Mouse (Mus musculus) c-Kit-positive CD71-positive TER-119-positive erythroid progenitor cells, embryonic 14.5 days (primary cell): ENCODE measurements around the gene Stx3.

Source experiments
- DNase-seq: peaks from one replicate; pipeline ENCODE4 v3.0.0-alpha.2; 2013; ENCODE audit warnings: low spot score

Gene Stx3

DNA sequence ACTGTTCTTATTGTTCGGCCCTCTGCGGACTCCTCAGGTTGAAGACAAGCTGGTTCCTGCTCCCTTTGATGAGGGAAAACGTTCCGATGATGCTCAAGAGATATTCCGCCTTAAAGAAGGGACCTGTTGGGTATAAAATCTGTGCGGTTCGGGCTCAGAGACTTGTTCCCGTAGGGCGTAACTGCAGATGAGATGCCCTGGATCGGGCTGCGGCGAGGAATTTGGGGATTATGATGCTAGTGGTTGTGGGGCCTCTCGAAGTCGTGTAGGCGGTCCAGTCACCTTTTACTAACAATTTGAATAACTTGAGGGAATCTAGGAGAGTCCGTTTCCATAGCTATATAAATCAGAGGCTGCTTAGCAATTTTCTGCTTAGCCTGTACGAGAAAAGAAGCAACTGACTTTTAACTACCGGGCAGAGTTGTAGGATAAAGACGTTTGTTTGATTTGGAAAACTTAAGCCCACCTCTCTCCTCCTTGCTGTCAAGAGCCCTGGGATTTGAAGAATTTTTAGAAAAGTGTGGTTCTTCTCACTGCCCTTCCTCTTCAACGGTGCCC, at the start of gene Stx3:
Gene Stx3 (minus strand): TSS at position 261 of the 558 bp plus-strand sequence.
- no peak for DNase-seq

DNA sequence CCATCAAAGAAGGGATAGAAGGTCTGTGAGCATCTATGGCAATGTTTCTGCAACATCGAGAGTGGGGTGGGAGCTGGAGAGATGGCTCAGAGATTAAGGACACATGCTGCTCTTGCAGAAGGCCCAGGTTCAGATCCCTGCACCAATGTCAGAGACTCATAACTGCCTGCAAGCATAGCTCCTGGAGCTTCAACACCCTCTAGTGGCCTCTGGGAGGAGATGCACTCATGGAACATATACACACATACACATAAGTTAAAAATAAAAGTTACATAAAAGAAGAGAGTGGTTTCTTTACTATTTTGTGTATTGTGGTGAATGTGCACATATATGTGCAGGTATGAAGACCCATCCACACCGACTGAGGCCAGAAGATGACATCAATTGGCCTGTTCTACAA, 48.6 kb upstream of the Stx3 start:
- DNase-seq: no peak

DNA sequence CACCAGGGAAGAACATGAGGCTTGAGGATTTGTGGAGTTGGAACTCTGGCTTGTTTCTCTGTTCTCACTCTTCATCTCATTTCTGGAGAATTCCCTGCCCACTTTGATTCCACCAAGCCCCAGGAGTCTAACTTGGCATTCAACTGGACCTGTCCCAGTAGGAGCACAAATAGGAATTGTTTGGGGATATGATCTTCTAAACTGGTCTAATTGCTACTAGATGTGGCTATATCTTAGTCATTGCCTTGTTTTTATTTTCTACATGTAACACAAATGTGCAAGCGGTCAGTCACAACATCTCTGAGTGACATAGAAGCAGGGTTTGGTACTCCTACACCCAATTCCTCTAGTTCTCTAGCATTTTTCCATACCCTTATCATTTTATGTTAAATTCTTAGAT, 41.8 kb upstream of the Stx3 start, which contains the start of gene Olfr1418:
Gene Olfr1418 (minus strand): TSS at position 101 of the 400 bp plus-strand sequence.
- DNase-seq: no peak

DNA sequence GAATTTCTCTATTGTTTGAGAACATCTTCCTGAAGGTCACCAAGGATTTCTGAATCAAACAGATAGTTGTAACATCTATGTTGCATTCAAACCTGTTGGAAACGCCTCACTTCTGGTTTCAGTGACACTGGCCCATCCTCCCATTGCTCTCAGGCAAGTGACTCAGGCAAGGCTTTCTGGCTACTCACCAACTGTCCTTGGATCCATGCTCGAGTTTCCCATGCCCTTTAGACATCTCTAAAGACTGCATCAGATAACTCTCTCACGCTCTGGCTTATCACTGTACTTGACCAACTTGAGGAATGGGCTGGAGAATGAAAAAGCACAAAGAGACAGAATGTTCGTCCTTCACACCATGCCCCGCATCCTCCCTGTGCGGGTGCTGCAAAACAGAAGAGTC, 37.3 kb upstream of the Stx3 start:
- no peak for DNase-seq

DNA sequence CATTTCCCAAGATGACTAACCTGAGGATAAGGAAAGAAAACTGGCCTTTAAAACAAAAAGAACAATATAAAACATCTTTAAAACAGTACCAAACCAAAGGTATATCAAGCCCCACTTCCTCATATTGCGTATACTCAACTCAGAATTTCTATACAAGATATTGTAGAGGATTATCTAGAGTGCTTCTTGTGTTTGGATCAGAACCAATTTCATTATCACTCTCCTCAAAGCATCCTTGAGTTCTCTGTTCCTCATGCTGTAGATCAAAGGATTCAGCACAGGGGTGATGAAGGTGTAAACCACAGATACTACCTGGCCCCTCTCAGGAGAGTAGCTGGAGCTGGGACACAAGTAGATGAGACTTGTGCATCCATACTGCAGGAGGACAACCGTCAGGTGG, 35.6 kb upstream of the Stx3 start:
- no peak for DNase-seq

DNA sequence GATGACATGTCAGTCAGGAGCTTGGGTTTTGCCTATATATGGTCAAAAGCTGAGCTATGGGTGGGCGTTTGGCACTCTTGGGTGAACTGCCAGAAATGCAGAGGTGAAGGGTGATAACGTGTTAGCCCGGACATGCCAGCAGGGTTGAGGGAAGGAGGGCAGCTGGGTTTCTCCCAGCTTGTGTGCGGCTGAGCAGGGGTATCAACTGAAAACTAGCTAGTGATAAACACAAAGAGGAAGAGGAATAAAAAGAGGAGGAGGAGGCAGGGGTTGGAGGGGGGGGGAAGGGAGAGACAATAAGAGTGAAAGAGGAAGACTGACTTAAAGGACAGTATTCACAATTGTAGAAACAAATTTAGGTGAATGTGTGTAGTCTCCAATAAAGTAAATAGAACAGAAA, 33.4 kb upstream of the Stx3 start:
- no peak for DNase-seq

DNA sequence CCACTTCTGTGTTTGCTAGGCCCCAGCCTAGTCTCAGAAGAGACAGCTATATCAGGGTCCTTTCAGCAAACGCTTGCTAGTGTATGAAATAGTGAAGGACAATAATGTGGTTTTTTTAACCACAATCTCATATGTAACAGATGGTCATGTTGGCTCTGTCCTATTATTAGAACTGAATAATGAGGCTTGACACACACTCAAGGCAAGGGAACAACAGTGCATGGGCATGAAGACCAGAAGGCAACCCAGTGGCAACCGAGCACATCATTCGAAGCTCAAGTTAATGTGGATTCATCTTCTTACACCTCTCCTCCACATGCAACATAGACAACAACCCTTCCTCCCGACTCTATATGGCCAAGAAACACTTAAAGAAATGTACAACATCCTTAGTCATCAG, 27.1 kb upstream of the Stx3 start:
- no peak for DNase-seq

DNA sequence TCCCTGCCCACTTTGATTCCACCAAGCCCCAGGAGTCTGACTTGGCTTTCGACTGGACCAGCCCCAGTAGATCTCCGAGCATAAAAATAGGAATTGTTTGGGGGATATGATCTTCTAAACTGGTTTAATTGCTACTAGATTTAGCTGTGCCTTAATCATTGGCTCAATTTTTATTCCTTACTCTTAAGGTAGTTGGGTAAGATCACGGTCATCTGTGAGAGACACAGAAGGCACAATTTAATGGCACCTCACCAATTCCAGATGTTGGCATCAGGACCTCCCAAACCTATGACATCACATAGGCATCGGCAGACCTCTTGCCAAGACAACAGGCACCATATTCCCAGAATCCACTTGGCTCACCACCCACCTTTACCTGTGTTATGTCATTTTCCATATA, 19.9 kb upstream of the Stx3 start, which contains the start of gene Olfr1417:
Gene Olfr1417 (minus strand): TSS at position 101 of the 400 bp plus-strand sequence.
- DNase-seq: no peak

DNA sequence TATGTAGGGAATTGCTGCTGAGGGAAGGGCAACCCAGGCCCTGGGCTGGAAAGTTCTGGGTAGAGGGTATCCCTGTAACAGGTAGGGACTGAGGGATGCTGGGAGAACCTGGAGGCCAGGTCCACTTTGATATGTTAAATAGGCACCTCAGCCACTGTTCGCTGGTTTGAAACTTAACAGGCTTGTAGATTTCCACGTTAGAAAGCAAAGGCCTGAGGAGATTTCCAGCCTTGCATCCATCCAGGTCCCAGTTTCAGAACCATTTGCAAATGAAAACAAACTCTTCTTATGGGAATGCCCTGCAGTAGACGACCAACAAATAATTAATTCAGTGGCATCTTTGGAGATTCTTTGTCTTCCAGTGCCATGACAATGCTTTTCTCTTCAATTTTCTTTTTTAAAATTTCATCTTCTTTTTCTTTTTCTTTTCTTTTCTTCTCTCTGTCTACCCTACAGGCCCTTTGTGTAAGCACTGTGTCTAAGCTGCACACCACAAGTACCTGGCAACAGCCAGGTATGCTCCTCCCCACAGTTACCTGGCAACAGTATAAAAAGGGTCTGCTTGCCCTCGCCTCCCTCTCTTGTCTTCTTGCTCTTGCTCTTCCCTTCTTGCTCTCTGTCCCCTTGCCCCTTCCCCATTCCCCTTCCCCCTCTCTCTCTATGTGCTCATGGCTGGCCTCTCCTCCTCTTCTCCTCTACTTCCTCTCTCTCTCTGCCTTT, 4.3 kb upstream of the Stx3 start:
- DNase-seq: no peak

DNA sequence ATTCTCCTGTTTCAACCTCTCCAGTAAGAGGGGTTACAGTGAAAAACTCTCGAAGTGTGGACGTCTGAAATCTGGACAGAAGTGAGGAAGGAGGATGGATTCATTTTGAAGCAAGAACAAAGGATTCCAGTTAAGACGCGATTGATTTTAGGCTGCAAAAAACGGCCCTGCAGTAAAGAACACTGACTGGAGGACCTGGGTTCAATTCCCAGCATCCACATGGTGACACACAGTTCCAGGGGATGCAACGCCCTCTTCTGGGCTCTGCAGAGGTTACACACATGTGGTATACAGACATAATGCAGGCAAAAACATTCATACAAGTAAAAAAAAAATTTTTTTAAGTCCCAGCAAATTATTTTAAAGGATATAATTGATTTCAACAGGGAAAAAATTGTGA, 1.0 kb upstream of the Stx3 start:
- no peak for DNase-seq

DNA sequence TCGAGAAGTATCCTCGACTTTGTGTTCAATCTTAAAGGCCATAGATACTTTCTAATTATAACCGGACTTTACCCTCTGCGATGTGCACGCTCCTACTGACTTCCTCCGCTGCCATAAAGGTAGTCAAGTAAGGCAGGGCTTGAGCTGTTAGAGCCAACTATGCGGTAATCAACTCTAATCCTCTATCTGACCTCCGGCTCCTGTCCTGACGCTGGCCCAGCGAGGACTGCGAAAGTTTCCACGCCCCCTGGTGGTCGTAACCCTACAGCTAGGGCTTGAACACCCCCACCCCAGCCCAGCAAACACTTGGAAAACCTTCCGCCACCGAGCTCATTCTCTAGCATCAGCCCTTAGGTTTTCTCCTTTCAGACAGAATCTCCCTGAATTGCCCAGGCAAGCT, 597 bp upstream of the Stx3 start:
- peak; percentile 20 for DNase-seq

DNA sequence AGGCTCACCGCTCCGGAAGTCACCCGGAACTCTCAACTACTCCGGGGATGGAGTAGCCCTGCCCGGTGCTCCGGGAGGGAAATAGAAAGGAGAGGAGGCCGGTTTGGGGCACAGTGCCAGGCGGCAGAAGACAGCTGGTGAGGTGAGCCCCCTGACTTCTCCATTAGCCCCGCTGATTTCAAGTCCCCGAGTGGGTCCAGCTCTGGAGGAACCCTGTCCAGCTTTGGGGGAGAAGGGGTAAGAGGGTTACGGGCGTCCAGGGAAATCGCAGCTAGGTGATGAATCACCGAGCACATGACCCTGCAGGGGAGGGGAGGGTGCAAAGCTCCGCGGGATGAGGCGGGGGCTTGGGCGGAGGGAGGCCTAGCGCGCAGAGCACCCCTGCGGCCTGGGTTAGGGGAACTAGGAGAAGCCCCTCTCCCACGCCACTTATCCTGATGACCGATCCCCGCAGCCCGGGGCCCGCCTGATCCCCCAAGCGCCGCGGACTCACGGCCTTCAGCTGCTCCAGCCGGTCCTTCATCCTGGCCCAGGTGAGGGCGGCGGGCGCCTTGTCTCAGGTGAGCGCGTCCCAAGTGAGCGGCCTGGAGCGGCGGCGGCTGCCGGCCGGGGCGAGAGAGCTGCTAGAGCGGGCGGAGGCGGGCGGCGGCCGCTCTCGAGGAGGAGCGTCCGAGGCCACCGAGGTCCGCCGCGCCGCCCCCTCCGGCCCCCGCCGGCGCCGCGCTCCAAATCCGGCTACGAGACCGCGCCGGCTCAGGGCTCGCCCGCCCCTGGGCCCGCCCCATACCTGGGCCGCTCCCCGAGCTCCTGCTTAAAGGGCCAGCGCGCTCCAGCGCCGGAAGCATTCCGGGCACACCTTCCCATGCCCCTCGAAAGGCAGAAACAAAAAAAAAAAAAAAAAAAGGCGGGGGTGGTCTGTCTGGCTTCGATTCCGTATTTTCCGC, 732 bp downstream of the Stx3 start:
- DNase-seq: no peak

DNA sequence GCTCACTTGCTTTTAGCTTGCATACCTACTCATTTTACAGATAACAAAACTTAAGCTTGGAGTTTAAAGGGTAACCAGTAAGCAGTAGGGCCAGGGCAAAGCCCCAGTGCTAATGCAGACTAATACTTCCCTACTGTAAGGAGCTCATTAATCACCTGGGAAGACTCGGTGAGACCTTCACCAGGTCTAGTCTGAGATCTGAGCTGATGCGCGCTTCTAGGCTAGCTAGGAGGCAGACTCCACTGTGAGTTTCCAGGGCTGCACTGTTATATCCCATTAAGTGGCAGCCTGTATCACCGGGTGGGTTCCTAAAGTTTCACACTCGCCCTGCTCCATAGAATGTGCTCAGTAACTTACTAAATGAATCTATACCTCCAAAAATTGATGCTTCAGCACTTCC, 1.6 kb downstream of the Stx3 start:
- no peak for DNase-seq

DNA sequence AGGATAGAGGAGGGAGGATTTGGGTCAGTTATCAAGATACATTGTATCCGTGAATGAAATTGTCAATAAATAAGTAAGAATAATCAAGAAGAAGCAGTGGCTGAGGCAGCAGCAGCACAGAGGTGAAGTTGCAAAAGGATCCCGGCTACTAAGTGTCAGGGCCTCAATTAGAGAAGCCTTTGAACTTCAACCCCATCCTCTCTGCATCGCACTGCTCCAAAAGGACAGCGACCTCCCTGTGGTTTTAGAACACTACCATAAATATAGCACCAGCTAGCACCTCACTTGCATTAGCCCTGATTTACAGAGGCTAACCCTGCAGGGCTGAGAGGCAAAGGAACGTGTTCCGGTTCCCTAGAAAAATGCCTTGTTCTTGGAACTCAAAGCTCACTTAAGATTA, 2.5 kb downstream of the Stx3 start:
- no peak for DNase-seq

DNA sequence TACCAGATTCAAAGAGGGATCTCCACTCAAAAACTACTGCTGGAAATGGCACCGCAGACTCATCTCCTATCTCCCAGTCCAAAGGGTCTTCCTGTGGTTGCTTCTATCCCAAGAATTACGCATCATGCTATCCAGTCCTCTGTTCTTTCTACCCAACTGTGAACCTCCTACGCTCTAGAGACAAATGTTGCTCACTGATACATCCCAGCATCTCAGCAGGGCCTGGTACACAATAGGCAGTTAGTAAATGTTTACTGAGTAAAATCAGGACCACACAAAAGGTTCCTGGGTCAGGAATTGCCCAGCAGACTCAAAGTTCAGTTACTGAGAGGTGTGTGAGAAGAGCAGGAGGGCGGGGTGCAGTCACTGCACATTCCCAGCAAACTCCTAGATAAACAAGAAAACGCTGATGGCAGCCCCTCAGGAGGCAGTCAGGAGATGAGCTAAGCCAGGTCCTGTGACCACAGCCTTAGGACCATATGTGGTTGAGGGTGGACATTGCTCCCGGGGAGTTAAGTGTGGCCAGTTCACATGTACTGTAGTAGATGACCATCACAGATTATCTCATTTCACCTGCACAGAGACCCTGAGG, 4.4 kb downstream of the Stx3 start:
- no peak for DNase-seq

DNA sequence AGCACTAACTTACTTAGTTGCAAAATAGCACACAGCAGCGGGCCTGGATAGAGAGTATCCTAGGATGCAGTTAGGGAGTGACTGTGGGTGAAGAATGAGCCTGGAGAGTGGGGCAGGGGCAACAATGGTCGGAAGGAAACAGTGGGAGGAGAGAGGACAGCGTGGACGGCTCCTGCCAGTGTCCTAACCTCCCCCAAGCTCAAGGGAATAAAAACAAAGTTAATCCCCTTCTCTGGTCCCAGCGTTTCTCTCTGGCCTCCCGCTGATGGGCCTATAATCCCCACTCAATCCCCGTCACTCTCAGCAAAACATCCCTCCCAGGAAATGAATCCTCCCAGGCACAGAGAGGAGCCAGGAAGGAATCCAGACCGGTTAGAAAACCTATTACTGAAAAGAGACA, 5.6 kb downstream of the Stx3 start:
- DNase-seq: no peak

DNA sequence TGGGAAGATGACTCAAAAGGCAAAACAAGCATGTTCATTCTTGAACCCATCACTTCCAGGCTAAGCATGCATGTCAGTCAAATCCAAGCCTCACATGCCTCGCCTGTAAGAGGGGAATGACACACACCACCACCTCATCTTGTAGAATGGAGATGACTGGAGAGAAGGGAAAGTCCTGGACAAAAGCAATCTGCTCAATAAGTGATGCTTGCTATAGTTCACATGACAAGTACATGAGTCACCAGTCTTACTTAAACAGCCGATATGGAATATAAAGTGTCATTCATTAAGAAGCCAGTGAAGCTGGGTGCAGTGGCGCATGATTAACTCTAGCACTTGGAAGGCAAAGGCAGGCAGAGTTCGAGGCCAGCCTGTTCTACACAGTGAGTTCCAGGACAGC, 6.1 kb downstream of the Stx3 start:
- no peak for DNase-seq

DNA sequence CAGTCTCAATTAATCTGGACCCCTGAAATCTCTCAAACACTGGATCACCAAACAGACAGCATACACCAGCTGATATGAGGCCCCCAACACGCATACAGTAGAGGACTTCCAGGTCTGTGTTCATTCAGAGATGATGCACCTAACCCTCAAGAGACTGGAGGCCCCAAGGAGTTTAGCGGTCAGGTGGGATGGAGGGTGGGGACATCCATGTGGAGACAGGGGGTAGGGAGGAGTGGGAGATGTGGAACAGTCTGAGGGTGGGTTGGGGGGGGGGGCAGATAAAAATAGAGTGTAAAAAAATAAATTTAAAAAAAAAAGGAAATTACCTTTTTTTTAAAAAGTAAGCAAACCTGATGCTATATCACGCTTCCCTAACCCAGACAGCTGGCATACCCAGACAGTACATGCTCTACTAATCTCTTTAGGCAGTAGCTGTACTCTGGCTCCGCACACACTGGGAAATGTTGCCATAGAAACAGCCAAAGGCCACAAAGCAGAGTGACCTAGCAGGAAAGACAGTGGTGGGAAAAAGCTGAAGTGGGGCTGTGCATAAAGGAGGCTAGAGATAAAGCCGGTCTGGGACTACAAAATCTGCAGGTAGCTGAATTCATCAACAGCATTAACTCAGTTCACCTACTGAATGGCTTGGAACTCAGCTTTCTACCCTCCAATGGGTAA, 7.4 kb downstream of the Stx3 start:
- DNase-seq: no peak

DNA sequence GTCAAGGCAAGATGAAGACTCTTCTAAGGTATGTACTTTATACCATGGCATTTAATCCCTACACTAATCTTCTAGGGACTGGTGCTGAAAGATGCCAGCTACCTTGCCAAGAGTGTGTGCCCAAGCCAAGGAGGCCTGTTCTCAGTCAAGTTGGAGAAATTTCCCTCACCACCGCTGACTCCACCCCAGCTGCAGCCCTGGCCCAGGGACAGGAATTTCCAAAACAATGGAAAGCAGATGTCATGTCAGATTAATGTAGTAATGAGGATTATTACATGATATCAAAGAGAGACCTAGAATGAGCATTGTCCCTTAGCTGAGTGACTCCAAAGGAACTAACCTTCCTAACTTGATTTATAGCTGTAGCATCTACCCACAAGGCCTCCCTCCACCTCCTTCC, 8.3 kb downstream of the Stx3 start:
- no peak for DNase-seq

DNA sequence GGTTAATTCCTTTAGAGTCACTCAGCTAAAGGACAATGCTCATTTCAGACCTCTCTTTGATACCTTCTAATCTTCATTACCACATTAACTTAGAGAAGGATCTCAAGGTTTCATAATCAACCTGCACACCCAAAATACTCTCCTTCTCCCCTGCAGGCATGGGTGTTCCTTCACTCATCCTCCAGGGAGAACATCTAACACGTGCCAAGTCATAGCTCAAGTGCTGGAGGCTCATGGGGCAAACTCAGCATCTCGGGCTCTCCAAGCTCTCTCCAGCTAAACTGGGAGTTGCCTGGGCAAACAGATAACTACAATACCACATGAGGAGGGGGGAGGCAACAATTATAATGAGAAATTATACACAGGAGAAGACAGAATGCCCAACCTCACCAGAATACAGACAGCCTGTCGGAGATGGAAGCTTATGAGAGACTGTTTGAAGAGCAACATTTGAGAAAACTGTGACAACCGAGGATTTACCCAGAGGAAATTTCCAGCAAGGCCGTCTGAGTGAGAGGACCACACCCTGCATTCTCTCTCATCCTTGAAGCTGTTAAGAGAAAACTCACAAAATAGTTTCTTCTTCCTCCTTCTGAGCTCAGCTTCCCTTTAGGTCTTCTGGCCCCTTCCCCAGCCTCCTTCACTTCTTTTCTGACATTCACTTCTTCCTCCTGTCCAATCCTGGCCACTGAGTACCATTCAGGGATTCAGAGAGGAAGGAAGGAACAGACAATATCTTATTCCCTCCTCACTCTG, 9.0 kb downstream of the Stx3 start:
- DNase-seq: no peak

DNA sequence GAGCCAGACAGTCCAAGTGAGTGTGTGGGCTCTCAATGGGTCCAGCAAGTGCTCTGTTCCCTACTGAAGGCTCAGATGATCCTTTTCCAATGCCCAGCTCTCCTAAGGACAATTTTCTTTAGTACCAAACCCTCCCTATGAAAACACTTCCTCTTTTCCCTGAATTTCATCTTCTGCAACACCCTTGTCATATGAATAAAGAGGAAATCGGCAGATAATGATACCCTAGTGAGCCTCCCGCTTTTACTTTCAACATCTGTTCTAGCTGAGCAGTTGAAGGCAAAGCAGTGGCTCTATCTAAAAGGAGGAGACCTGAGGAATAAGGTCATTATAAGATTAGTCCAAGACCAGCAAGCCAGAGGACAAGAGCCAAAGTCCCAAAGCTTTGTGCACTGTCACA, 10.8 kb downstream of the Stx3 start:
- no peak for DNase-seq
